Comparison of ENCODE assay signal across 31 mouse cellular contexts in genomic region chr17:56954871-56955270, GRCm38 (mm10). TPM values are rescaled to one million over a fixed set of nuclear protein-coding genes. Genes with fewer than 3 reads are reported as not detected.
"Had no signal": no experiment of that assay in that cellular context is flagged by ENCODE, and none has a peak within 500 bp of the region (broad histone marks: within the 10 kb centered on the region; RNA-seq: fewer than 3 reads in every experiment).

No protein-coding gene starts in this region.

- H3K27me3 ChIP-seq: hindbrain, embryonic 15.5 days; intestine, embryonic 15.5 days; kidney, embryonic 15.5 days had no signal

- H3K4me3 ChIP-seq: gastrocnemius, adult 2 months; heart, adult 2 months; heart, embryonic 12.5 days; hindbrain, embryonic 10.5 days; hindbrain, embryonic 13.5 days; hindbrain, embryonic 15.5 days; intestine, embryonic 15.5 days; kidney, embryonic 15.5 days; limb, embryonic 12.5 days; liver, embryonic 13.5 days; liver, embryonic 15.5 days had no signal

- H3K27ac ChIP-seq: gastrocnemius, adult 2 months; heart, adult 2 months; hindbrain, embryonic 10.5 days; hindbrain, embryonic 13.5 days; hindbrain, embryonic 15.5 days; hindbrain, postnatal 0 days; intestine, embryonic 15.5 days; kidney, embryonic 15.5 days; kidney, postnatal 0 days; limb, embryonic 12.5 days; liver, embryonic 13.5 days; liver, embryonic 15.5 days had no signal

- H3K9me3 ChIP-seq: heart, embryonic 12.5 days; hindbrain, embryonic 10.5 days; hindbrain, embryonic 13.5 days; hindbrain, embryonic 15.5 days; intestine, embryonic 15.5 days; kidney, embryonic 15.5 days; limb, embryonic 12.5 days; liver, embryonic 13.5 days; liver, embryonic 15.5 days had no signal

- H3K4me1 ChIP-seq: heart, embryonic 12.5 days; hindbrain, embryonic 13.5 days; hindbrain, embryonic 15.5 days had no signal

- H3K4me2 ChIP-seq: heart, embryonic 12.5 days; hindbrain, embryonic 13.5 days; hindbrain, embryonic 15.5 days; intestine, embryonic 15.5 days; kidney, embryonic 15.5 days; limb, embryonic 12.5 days; liver, embryonic 11.5 days; liver, embryonic 13.5 days; liver, embryonic 15.5 days had no signal

- ATAC-seq: hindbrain, postnatal 0 days; intestine, embryonic 15.5 days had no signal

- DNase-seq: gastrocnemius, adult 2 months; gastrocnemius, postnatal 10 days; gastrocnemius, postnatal 25 days; heart, adult 2 months; heart, postnatal 10 days; heart, postnatal 4 days; kidney, adult 11 months; kidney, adult 2 months; kidney, adult 9 months; kidney, postnatal 14 days; kidney, postnatal 36 days; layer of hippocampus, adult 9-11 months; layer of hippocampus, postnatal 36 days; left cerebral cortex, postnatal 4 days; liver; liver, embryonic 13.5 days had no signal

- H3K36me3 ChIP-seq: heart, embryonic 12.5 days; hindbrain, embryonic 10.5 days; hindbrain, embryonic 13.5 days; hindbrain, embryonic 15.5 days; intestine, embryonic 15.5 days; kidney, embryonic 15.5 days; limb, embryonic 12.5 days; liver, embryonic 13.5 days; liver, embryonic 15.5 days had no signal

- H3K9ac ChIP-seq: heart, embryonic 12.5 days; hindbrain, embryonic 13.5 days; hindbrain, embryonic 15.5 days; intestine, embryonic 15.5 days; kidney, embryonic 15.5 days; limb, embryonic 12.5 days; liver, embryonic 13.5 days; liver, embryonic 15.5 days had no signal

RNA-seq across cellular contexts. Expression of gene Acer1, which starts 27.1 kb away (rescaled TPM):
- polyA plus RNA-seq: frontal cortex, adult 2 months; heart, adult 2 months; heart, embryonic 12.5 days; hindbrain, embryonic 10.5 days; hindbrain, embryonic 13.5 days; hindbrain, embryonic 15.5 days; hindbrain, postnatal 0 days; kidney, adult 2 months; kidney, embryonic 15.5 days; kidney, postnatal 0 days; limb, embryonic 12.5 days; liver, embryonic 11.5 days; liver, embryonic 13.5 days; liver, embryonic 15.5 days had no signal

RNA-seq across cellular contexts. Expression of gene Pspn, which starts 44.9 kb away (rescaled TPM):
- polyA plus RNA-seq: heart, adult 2 months; heart, embryonic 14.5 days; hindbrain, embryonic 10.5 days; hindbrain, postnatal 0 days; kidney, adult 2 months; large intestine, adult 2 months; limb, embryonic 12.5 days; limb, embryonic 14.5 days; liver, embryonic 11.5 days; liver, embryonic 15.5 days had no signal
